Mouse (Mus musculus) CD4-positive, CD25-positive, alpha-beta regulatory T cell, adult 9 weeks (primary cell): ENCODE data around the gene Trabd. TPM values are rescaled to one million over a fixed set of nuclear protein-coding genes. Genes with fewer than 3 reads are reported as not detected.

Experiments used
- polyA plus RNA-seq: library from polyadenylated mRNA; unstranded; fragments of 100-300 nt; shearing (Covaris generic); gene quantifications from one replicate; pipeline ENCODE4 v1.2.1, GENCODE M21; 2017

Gene Trabd
- polyA plus RNA-seq, result 48.7 TPM

DNA sequence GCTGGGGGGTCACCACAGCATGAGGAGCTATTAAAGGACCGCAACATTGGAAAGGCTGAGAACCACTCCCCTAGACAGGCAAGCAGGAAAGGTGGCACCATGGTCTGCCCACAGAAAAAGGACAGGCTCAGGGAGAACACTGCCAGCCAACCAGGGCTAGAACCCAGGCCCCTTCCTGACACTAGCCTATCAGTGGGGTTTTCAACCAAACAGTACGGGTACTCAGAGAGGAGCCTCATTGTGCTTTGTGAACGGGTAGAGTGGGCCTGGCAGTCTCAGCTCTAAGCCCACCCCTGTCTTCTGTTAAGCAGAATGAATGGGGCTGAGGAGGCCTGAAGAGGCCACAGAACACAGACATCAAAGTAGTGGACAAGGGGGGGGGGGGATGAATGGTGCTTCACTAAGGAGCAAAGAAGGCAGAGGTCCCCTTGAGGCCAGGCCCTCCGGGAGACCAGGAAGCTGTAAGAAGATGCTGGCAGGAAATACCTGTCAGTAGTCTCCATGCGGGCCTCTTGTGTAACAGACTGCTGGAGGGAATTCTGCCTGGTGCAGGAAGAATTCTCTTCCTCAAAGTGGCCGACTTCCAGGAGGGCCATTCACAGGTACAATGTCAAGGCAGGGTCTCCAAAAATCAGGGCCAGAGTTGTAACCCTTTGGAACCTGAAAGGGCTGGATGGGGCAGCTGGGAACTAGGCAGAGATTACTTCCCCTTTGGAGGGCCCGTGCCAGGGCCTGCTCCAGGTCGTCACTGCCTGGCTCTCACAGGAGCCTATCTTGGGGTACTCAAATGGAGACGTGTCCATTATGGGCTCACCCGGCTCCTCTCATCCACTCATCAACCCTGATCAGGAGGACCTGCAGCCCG lies at the start of gene Trabd:
Gene Trabd (plus strand): TSS at position 512 of the 865 bp plus-strand sequence.

DNA sequence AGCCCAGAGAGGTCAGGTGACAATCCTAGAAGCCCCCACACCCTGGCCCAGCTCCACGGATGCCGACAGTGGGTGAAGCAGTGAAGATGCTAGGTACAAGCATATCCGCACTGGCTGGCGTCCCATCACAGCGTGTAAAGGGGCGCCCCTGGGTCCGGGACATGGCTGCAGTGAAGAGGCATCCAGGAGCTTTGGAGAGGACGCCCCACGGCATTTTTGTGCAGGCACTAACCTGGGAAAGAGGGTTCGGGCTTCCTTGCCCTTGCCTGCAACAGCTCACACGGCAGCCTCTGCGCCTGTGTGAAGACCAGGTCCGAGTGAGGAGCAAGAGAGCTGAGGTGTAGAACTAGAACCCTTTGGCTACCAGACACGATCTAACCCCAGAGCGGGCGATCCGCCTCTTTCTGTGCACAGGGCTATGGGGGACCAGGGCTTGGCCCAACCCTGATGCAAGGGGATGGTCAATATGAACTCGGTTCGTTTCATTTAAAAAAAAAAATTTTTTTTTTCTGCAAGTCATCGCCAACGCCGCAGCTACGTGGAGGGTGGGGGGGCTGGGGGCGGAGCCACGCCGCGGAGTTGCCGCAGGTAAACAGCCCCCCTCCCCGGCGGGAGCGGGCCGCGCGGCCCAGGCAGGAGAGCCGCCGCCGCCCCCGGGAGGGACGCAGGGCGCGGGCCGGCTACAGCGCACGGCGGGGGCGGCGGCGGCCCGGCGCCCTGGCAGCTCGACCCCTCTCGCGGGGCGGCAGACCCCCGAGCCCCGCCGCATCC lies 15.6 kb upstream of the Trabd start, which contains the start of gene Panx2:
Gene Panx2 (plus strand): TSS at position 574 of the 771 bp plus-strand sequence.

DNA sequence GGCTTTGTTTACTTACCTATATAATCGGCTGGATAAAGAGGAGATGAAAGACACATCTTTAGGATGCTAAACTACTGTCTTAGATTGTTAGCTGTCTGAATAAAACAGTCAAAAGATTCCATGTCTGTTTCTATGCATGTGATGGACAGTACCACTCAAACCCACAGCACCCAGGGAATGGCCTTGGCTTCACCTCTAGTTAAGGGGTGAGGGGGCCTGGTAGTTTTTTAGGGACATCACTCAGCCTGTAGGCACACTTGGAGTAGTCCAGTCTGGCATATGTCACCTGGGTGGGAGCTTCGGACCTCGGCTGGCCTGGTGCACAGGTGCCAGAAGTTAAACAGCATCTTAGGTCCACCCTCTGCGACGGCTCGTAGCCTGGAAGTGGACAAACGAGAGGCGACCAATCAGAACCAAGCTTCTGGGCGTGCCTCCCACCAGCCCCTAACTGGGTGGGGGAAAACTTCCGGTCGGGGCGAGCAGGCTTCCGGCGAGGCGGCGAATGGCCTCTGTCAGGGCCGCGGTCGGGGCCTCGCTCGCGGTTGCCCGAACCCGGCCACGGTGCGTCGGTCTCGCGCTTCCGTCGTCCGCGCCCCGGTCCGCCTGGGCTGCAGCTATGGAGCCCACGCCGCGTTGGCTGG lies 13.8 kb downstream of the Trabd start, which contains the start of gene Selenoo:
Gene Selenoo (plus strand): TSS at position 478 of the 641 bp plus-strand sequence.

DNA sequence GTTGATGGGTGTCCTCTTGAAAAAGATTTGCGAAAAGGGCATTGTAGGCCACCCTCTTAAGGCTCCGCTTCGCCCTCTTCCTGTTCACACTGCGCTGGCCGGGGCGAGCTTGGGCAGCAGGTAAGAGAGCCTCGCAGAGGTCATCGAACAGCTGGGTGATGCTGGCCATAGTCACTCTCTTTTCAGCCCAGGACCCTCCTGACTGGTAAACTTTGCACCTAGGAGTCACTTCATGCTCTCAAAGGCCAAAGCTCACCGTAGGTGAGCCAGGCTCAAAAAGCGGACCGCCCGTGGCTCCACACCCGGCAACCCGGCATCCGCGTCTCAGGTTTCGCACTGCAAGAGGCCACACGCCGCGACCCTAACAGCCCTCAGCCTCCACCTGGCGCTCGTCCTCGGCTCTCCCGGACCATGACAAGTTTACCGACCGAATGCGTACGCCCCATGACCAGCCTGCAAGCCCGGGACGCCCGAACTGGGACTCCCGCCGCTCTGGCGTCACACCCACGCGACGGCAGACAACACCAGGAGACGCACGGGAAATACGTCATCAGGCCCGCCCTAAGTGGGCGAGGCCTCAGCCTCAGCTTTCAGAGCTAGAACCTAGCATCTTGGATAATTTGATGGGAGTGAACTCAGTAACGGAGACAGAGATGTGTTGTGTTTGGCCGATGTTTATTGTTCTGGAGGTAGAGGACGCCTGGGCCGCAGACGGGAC lies 47.9 kb downstream of the Trabd start, which contains the start of gene Tubgcp6:
Gene Tubgcp6 (minus strand): TSS at position 464 of the 718 bp plus-strand sequence.

DNA sequence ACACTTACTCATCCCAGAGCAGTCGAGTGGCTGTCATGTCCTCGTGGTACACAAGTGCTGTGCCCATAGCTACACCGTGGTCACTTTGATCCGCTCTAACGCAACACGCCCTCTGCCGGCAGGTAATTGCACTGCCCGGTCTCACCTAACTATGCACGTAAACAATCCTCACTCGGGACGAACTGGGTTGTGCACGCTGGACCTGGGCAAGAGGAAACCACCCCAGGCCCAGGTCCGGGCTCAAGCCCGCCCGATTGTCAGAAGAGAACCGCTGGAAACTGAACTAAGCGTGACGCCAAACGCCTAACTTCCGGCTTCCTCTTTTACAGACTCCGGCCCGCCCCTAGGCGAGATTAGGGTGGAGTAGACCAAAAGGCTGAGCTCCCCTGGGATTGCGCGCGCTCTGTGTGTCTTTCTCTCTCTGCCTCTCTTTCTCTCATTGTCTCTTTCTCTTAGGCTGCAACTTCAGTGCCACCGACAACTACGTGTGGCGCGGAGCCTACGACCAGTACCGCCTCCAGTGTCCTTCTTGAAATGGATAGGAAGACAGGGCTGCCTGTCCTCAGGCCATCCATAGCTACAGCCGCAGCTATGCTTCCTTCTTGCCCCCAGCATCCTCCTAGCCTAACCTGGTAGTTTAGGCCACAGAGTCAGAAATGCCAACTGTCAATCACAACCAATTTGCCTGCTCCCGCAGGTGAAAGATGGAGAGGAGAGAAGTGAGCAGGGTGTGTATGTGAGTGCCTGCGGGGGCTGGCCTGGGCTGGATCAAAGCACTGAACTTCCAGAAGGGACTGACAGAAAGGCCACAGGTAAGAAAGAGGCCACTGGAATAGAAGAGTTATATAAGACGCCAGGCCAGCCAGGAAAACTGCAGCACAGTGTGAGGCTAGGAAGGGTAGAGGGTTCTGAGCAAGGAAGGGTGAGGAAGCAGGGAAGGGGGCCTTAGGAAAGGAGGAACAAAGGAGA lies 53.7 kb downstream of the Trabd start, which contains the start of gene Hdac10:
Gene Hdac10 (minus strand): TSS at position 319 of the 969 bp plus-strand sequence.

Other genes with a start within 250 kb of the Trabd start
- gene Pim3, start 212.9 kb upstream of the Trabd start, polyA plus RNA-seq, result 4.1 TPM
- gene Ttll8, start 120.7 kb upstream of the Trabd start, polyA plus RNA-seq, result not detected
- not detected for gene Mlc1, start 96.1 kb upstream of the Trabd start, polyA plus RNA-seq
- not detected for gene Mov10l1, start 92.2 kb upstream of the Trabd start, polyA plus RNA-seq
- not detected for gene Panx2, start 15.4 kb upstream of the Trabd start, polyA plus RNA-seq
- 4.5 TPM for gene Selenoo, start 14.0 kb downstream of the Trabd start, polyA plus RNA-seq
- 34.3 TPM for gene Tubgcp6, start 48.0 kb downstream of the Trabd start, polyA plus RNA-seq
- gene Hdac10, start 53.6 kb downstream of the Trabd start, polyA plus RNA-seq, result 65.7 TPM
- 5.4 TPM for gene Mapk12, start 65.6 kb downstream of the Trabd start, polyA plus RNA-seq
- 46.0 TPM for gene Mapk11, start 74.5 kb downstream of the Trabd start, polyA plus RNA-seq
- gene Plxnb2, start 105.7 kb downstream of the Trabd start, polyA plus RNA-seq, result 4.4 TPM
- gene Dennd6b, start 121.4 kb downstream of the Trabd start, polyA plus RNA-seq, result 30.5 TPM
- 5.8 TPM for gene Ppp6r2, start 136.4 kb downstream of the Trabd start, polyA plus RNA-seq
- gene Sbf1, start 240.2 kb downstream of the Trabd start, polyA plus RNA-seq, result 66.9 TPM
- not detected for gene Adm2, start 247.6 kb downstream of the Trabd start, polyA plus RNA-seq